17 mouse cellular contexts compared by ENCODE assay signal in the genomic region with DNA sequence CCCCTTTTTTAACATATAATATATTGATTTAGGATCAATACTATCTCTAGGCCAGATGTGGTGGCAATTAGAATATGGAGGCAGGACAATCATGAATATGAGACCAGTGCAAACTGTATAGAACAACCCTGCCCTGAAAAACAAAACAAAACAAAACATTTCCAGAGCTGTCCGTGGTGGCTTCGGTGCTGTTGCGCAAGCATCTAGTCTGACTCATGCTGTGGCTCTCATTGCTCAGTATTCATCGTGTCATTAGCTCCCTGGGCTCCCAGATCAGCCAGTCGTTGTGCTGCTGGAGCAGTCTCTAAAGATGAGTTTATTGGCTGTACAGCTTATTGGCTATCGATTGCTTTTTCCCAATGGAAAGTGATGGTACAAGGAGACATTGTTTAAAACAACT. TPM values are rescaled to one million over a fixed set of nuclear protein-coding genes. Genes with fewer than 3 reads are reported as not detected.
DNase-seq lines count a peak whose midpoint lies in the region; ATAC-seq and TF ChIP-seq lines count a peak whose summit lies in the region.
"Had no signal": no experiment of that assay in that cellular context is flagged by ENCODE, and none has a peak within 500 bp of the region (broad histone marks: within the 10 kb centered on the region; RNA-seq: fewer than 3 reads in every experiment).

No protein-coding gene starts in this region.

- no peaks in the 10 kb centered on the region for H3K27me3 ChIP-seq in embryonic facial prominence, embryonic 13.5 days
- H3K27me3 ChIP-seq in embryonic facial prominence, embryonic 10.5 days (replicated peaks; ENCODE audit: low read depth, poor library complexity, severe bottlenecking) = no peaks in the 10 kb centered on the region
- no peaks in the 10 kb centered on the region for H3K27me3 ChIP-seq in stomach, postnatal 0 days (ENCODE audit: control insufficient read depth, insufficient read depth, low read length)
- H3K27me3 ChIP-seq: hindbrain, embryonic 15.5 days; limb, embryonic 12.5 days had no signal

- 0 out of 2 replicates have a peak, but pooled peaks have one; percentile 20 for ATAC-seq in embryonic facial prominence, embryonic 13.5 days (ENCODE audit: insufficient number of reproducible peaks, insufficient read depth, low FRiP score, low TSS enrichment, low read depth)
- ATAC-seq in common myeloid progenitor, adult 5-6 weeks (replicated peaks; ENCODE audit: low read depth, poor library complexity, severe bottlenecking) = peak; percentile 85
- 0 out of 2 replicates have a peak, but pooled peaks have one; percentile 45 for ATAC-seq in stomach, postnatal 0 days (ENCODE audit: low FRiP score, low TSS enrichment)
- ATAC-seq: forebrain, embryonic 16.5 days had no signal

- no peaks in the 10 kb centered on the region for H3K9me3 ChIP-seq in embryonic facial prominence, embryonic 13.5 days
- no peaks in the 10 kb centered on the region for H3K9me3 ChIP-seq in embryonic facial prominence, embryonic 10.5 days
- no peaks in the 10 kb centered on the region for H3K9me3 ChIP-seq in stomach, postnatal 0 days (ENCODE audit: control insufficient read depth, low read length)
- H3K9me3 ChIP-seq: hindbrain, embryonic 15.5 days; limb, embryonic 12.5 days; midbrain, embryonic 10.5 days had no signal

- no peak for TF ChIP-seq EP300 in stomach, postnatal 0 days (optimal IDR thresholded peaks at IDR 0.05)

- H3K4me2 ChIP-seq in embryonic facial prominence, embryonic 13.5 days = no peak overlapping the region
- H3K4me2 ChIP-seq in stomach, postnatal 0 days (replicated peaks; ENCODE audit: low read depth) = no peak overlapping the region
- H3K4me2 ChIP-seq: hindbrain, embryonic 15.5 days; limb, embryonic 12.5 days had no signal

- no peak overlapping the region for H3K4me3 ChIP-seq in embryonic facial prominence, embryonic 13.5 days
- H3K4me3 ChIP-seq in embryonic facial prominence, embryonic 10.5 days = no peak overlapping the region
- H3K4me3 ChIP-seq in stomach, postnatal 0 days (ENCODE audit: low read depth, low read length) = no peak overlapping the region
- H3K4me3 ChIP-seq: hindbrain, embryonic 15.5 days; limb, embryonic 12.5 days; midbrain, embryonic 10.5 days had no signal

- 82% methylated on average over 6 of the region's 6 CpGs for WGBS in embryonic facial prominence, embryonic 13.5 days
- WGBS in embryonic facial prominence, embryonic 10.5 days = 81% methylated on average over 6 of the region's 6 CpGs
- 57% methylated on average over 6 of the region's 6 CpGs for WGBS in stomach, postnatal 0 days

- H3K4me1 ChIP-seq in embryonic facial prominence, embryonic 13.5 days = no peaks in the 10 kb centered on the region
- H3K4me1 ChIP-seq in embryonic facial prominence, embryonic 10.5 days = no peaks in the 10 kb centered on the region
- no peaks in the 10 kb centered on the region for H3K4me1 ChIP-seq in stomach, postnatal 0 days (replicated peaks; ENCODE audit: control insufficient read depth, insufficient read depth)
- H3K4me1 ChIP-seq: hindbrain, embryonic 15.5 days; limb, embryonic 12.5 days; midbrain, embryonic 10.5 days had no signal

- no peak for DNase-seq in embryonic facial prominence, embryonic 10.5 days (ENCODE audit: low spot score)
- peak; percentile 12 to 49 for DNase-seq in urinary bladder, postnatal 36 days (ENCODE audit: low spot score in 2 of 2)
- DNase-seq in urinary bladder, postnatal 10 days (ENCODE audit: low spot score) = no peak
- no peak for DNase-seq in stomach, postnatal 0 days (ENCODE audit: low spot score)
- DNase-seq in spleen, postnatal 36 days (ENCODE audit: low spot score in 2 of 2) = no peak
- DNase-seq in left cerebral cortex, adult 9 months (ENCODE audit: low spot score in 2 of 2) = no peak
- DNase-seq: cerebellum, adult 11 months; kidney, adult 18-20 months; kidney, postnatal 4 days; lung, adult 2 months; thymus, postnatal 4 days had no signal

- no peak overlapping the region for H3K9ac ChIP-seq in embryonic facial prominence, embryonic 13.5 days
- no peak overlapping the region for H3K9ac ChIP-seq in stomach, postnatal 0 days (ENCODE audit: low read length)
- H3K9ac ChIP-seq: hindbrain, embryonic 15.5 days; limb, embryonic 12.5 days had no signal

- TF ChIP-seq CTCF in stomach, postnatal 0 days (IDR thresholded peaks at IDR 0.05; ENCODE audit: low read depth) = no peak

- peaks cover 45% of the 10 kb centered on the region for H3K36me3 ChIP-seq in embryonic facial prominence, embryonic 13.5 days
- peaks cover 87% of the 10 kb centered on the region for H3K36me3 ChIP-seq in embryonic facial prominence, embryonic 10.5 days (replicated peaks)
- 0 out of 2 replicates have a peak, but pooled peaks cover 5% of the 10 kb centered on the region for H3K36me3 ChIP-seq in stomach, postnatal 0 days (ENCODE audit: control insufficient read depth, insufficient read depth, low read length)
- H3K36me3 ChIP-seq: hindbrain, embryonic 15.5 days had no signal

- H3K27ac ChIP-seq in embryonic facial prominence, embryonic 13.5 days = no peak overlapping the region
- H3K27ac ChIP-seq in embryonic facial prominence, embryonic 10.5 days (replicated peaks) = no peak overlapping the region
- no peak overlapping the region for H3K27ac ChIP-seq in stomach, postnatal 0 days (replicated peaks)
- H3K27ac ChIP-seq: hindbrain, embryonic 15.5 days; limb, embryonic 12.5 days; midbrain, embryonic 10.5 days had no signal

RNA-seq across cellular contexts. Expression of gene Tal1, which starts 21.2 kb away (rescaled TPM):
- 1.4 and 1.7 TPM in 2 replicates for polyA plus RNA-seq in embryonic facial prominence, embryonic 13.5 days (2015; fragmentation: Nextera tagmentation; extraction: Ambion mirVana)
- 1.7 and 1.9 TPM in 2 replicates for polyA plus RNA-seq in embryonic facial prominence, embryonic 10.5 days (2016; fragmentation: Nextera tagmentation; extraction: Ambion mirVana)
- 38.4 and 47.6 TPM in 2 replicates for total RNA-seq in common myeloid progenitor, adult 5-6 weeks (2017)
- polyA plus RNA-seq in stomach, postnatal 0 days (2015; fragmentation: Nextera tagmentation; extraction: Ambion mirVana) = 0.16 and 0.19 TPM in 2 replicates

RNA-seq across cellular contexts. Expression of gene Stil, which starts 35.1 kb away (rescaled TPM):
- polyA plus RNA-seq in embryonic facial prominence, embryonic 13.5 days (2015; fragmentation: Nextera tagmentation; extraction: Ambion mirVana) = 12.4 and 12.5 TPM in 2 replicates
- 19.3 and 20.5 TPM in 2 replicates for polyA plus RNA-seq in embryonic facial prominence, embryonic 10.5 days (2016; fragmentation: Nextera tagmentation; extraction: Ambion mirVana)
- total RNA-seq in common myeloid progenitor, adult 5-6 weeks (2017) = 17.3 and 29.3 TPM in 2 replicates
- polyA plus RNA-seq in stomach, postnatal 0 days (2015; fragmentation: Nextera tagmentation; extraction: Ambion mirVana) = 1.7 and 1.8 TPM in 2 replicates

RNA-seq across cellular contexts. Expression of gene Cmpk1, which starts 48.0 kb away (rescaled TPM):
- polyA plus RNA-seq in embryonic facial prominence, embryonic 13.5 days (2015; fragmentation: Nextera tagmentation; extraction: Ambion mirVana) = 99.5 and 103 TPM in 2 replicates
- 71.8 and 77.6 TPM in 2 replicates for polyA plus RNA-seq in embryonic facial prominence, embryonic 10.5 days (2016; fragmentation: Nextera tagmentation; extraction: Ambion mirVana)
- total RNA-seq in common myeloid progenitor, adult 5-6 weeks (2017) = 177 and 188 TPM in 2 replicates
- polyA plus RNA-seq in stomach, postnatal 0 days (2015; fragmentation: Nextera tagmentation; extraction: Ambion mirVana) = 175 and 176 TPM in 2 replicates

RNA-seq across cellular contexts. Expression of gene Pdzk1ip1, which starts 53.5 kb away (rescaled TPM):
- polyA plus RNA-seq in embryonic facial prominence, embryonic 13.5 days (2015; fragmentation: Nextera tagmentation; extraction: Ambion mirVana) = 8.7 and 12.3 TPM in 2 replicates
- 6.3 and 6.7 TPM in 2 replicates for polyA plus RNA-seq in embryonic facial prominence, embryonic 10.5 days (2016; fragmentation: Nextera tagmentation; extraction: Ambion mirVana)
- total RNA-seq in common myeloid progenitor, adult 5-6 weeks (2017) = 9.3 and 13.0 TPM in 2 replicates
- 255 and 279 TPM in 2 replicates for polyA plus RNA-seq in stomach, postnatal 0 days (2015; fragmentation: Nextera tagmentation; extraction: Ambion mirVana)

Comparison
In these comparisons a context has a peak if more than half of its experiments do, and no peak if none do; other contexts are left out.
1. DNase-seq: peak in urinary bladder, postnatal 36 days (2 of 2); none in embryonic facial prominence, embryonic 10.5 days (single experiment), urinary bladder, postnatal 10 days (single experiment), stomach, postnatal 0 days (single experiment), spleen, postnatal 36 days (0 of 2) and left cerebral cortex, adult 9 months (0 of 2).
2. ATAC-seq: peak in every context shown above with its lines; median percentile 85 in common myeloid progenitor, adult 5-6 weeks; 45 in stomach, postnatal 0 days; 20 in embryonic facial prominence, embryonic 13.5 days.